Mouse (Mus musculus): ENCODE data around the gene Gm27235. TPM values are rescaled to one million over a fixed set of nuclear protein-coding genes. Genes with fewer than 3 reads are reported as not detected.
"Not testable (repeated sequence)": the region's sequence is repeated elsewhere in the genome, so short reads cannot be mapped to it uniquely, and the experiment has no call there.

Gm27235 gene
- total RNA-seq (2021) (not detected), polyA plus RNA-seq (2012; rRNA removed) (not detected in 2 replicates)
- long read RNA-seq: 0 reads

DNA sequence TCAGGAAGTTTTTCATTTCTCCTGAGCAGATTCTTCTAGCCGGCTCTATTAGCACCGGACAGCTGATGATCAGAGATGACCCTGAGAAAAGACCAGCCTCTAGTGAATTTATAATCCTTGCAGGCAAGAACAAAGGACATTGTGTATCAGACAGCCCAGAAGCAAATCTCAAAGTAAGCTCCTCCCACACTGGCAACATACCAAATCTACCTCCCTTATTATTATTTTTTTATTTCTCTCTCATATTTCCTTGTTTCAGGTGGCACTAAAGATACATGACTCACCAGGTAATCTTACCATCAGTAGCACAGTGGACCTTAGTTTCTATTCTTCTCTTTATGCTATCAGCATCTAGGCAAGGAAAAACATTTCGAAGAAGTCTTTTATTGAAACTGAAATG lies at the start of gene Gm27235, which contains the start of gene D730048I06Rik:
Gene Gm27235 (minus strand): TSS at position 101 of the 400 bp plus-strand sequence.
Gene D730048I06Rik (minus strand): TSS at position 112 of the 400 bp plus-strand sequence.
- DNase-seq: no peak

DNA sequence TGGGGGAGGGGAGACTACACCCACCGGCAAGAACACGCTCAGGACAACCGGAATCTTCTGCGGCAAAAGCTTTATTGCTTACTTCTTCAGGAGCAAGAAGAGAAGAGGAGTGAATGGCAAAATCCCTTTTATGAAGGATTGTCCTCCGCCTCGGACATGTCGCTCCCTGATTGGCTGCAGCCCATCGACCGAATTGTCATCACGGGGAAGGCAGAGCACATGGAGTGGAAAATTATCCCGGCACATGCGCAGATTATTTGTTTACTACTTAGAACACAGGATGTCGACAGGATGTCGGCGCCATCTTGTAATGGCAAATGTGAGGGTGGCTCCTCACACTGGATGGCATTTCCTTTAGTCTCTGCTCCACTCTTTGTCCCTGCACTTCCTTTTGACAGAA lies 28.0 kb upstream of the Gm27235 start:
- DNase-seq: not testable (repeated sequence)

DNA sequence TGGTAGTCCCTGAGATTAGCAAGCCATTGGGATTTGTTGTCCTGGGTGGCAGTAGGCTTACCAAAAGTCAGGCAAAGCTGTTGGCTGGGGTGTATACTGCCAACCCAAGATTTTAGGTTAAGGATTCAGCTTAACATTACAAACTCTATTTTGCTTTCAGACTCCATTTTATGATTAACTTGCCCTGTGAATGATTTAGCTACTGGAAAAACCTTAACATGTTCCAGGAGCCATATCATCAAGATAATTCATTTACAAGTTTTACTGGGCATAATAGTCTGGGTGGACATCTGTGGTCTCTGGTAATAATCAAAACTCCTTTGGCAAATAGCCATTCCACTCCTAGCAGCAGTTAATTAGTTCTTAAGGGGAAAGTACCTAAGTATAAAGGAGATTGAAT lies 8.2 kb upstream of the Gm27235 start:
- no peak for DNase-seq

DNA sequence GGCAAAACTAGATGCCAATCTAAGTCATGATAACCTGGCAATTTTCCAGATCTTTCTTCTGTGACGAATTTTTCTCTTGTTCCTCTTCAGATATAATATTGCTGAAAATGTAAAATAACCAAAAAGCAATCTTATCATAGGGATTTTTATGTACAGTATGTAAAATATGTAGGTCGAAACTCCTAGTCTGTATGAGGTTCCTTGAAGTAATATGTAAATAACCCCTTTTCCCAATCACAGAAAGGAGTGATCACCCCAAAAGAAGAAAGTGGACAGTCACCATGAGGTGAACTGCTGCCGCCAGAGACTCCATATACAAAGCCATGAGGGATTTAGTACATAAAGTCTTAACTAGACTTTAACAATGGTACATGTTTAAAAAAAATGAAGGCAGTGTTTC lies 11.9 kb downstream of the Gm27235 start, which contains the start of gene Gm17727:
Gene Gm17727 (minus strand): TSS at position 101 of the 400 bp plus-strand sequence.
- DNase-seq: no peak

DNA sequence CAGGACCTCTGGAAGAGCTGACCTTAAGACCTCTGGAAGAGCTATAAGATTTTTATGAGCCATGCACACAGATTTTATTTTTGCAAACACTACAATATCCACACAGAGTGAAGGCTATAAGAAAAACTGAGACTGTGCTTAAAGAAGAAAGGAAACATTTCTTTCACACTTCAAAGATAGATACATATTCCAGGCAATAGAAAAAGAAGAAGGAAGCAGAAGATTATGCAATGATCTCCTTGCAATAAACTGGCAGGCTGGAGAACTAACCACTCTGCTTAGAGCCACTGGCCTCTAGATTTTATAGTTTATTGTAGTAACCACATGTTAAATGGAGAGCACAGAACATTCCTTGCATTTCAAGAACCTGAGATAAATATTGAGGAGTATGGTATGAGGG lies 33.1 kb downstream of the Gm27235 start:
- DNase-seq: no peak

DNA sequence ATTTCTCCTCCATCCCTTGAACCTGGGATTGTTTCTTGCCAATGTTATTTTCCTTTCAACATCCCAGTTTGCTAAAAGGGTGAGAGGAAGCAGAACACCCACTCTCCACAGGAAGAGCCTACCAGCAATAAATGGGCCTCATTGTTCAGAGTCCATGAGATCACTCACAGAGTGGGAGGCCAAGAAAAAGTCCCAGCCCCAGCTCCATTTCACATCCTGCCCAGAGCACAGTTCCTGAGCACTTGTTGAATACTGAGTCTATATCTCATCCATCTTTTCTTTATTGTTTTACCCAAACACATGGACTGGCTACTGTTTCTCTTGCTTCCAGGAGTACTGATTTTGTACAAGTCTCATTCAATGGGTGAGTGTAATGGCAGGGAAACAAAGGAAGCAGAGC lies 49.2 kb downstream of the Gm27235 start, which contains the start of gene Gm17677:
Gene Gm17677 (plus strand): TSS at position 301 of the 400 bp plus-strand sequence.
- DNase-seq: no peak

Other genes with a start within 250 kb of the Gm27235 start
- 1 to 10 TPM in 1 of 2 experiments, under 1 TPM in 1; 0.63 to 1.1 TPM for gene Ddx25, start 231.6 kb downstream of the Gm27235 start, total RNA-seq (2021)
- gene Ddx25, start 231.6 kb downstream of the Gm27235 start, polyA plus RNA-seq (2012; rRNA removed): 0.17 and 0.19 TPM in 2 replicates
- gene Pus3, start 231.5 kb downstream of the Gm27235 start, total RNA-seq (2021): 10 to 100 TPM; 12.3 to 12.5 TPM
- 0.21 and 0.33 TPM in 2 replicates for gene Pus3, start 231.5 kb downstream of the Gm27235 start, polyA plus RNA-seq (2012; rRNA removed)
- under 1 TPM in 1 of 2 experiments, not detected in 1; 0.28 TPM for gene Pate2, start 219.8 kb downstream of the Gm27235 start, total RNA-seq (2021)
- gene Pate2, start 219.8 kb downstream of the Gm27235 start, polyA plus RNA-seq (2012; rRNA removed): 0.08 and 0.09 TPM in 2 replicates
- gene Hyls1, start 219.7 kb downstream of the Gm27235 start, total RNA-seq (2021): 1 to 10 TPM; 3.6 to 3.9 TPM
- 0.53 and 0.66 TPM in 2 replicates for gene Hyls1, start 219.7 kb downstream of the Gm27235 start, polyA plus RNA-seq (2012; rRNA removed)
- gene Pate4, start 178.2 kb downstream of the Gm27235 start, total RNA-seq (2021): not detected
- gene Pate4, start 178.2 kb downstream of the Gm27235 start, polyA plus RNA-seq (2012; rRNA removed): not detected in 2 replicates
- gene Pate3, start 141.9 kb downstream of the Gm27235 start, total RNA-seq (2021): not detected
- not detected in 2 replicates for gene Pate3, start 141.9 kb downstream of the Gm27235 start, polyA plus RNA-seq (2012; rRNA removed)
- not detected for gene Pate1, start 102.7 kb downstream of the Gm27235 start, total RNA-seq (2021)
- gene Pate1, start 102.7 kb downstream of the Gm27235 start, polyA plus RNA-seq (2012; rRNA removed): not detected in 2 replicates
- not detected for gene Gm17677, start 49.1 kb downstream of the Gm27235 start, total RNA-seq (2021)
- not detected in 2 replicates for gene Gm17677, start 49.1 kb downstream of the Gm27235 start, polyA plus RNA-seq (2012; rRNA removed)
- not detected for gene Gm17727, start 12.0 kb downstream of the Gm27235 start, total RNA-seq (2021)
- not detected in 2 replicates for gene Gm17727, start 12.0 kb downstream of the Gm27235 start, polyA plus RNA-seq (2012; rRNA removed)
- not detected for gene D730048I06Rik, start within 50 bp of the Gm27235 start, total RNA-seq (2021)
- not detected in 2 replicates for gene D730048I06Rik, start within 50 bp of the Gm27235 start, polyA plus RNA-seq (2012; rRNA removed)
- not detected for gene 9230110F15Rik, start 54.0 kb upstream of the Gm27235 start, total RNA-seq (2021)
- gene 9230110F15Rik, start 54.0 kb upstream of the Gm27235 start, polyA plus RNA-seq (2012; rRNA removed): not detected in 2 replicates
- gene 9230113P08Rik, start 118.3 kb upstream of the Gm27235 start, total RNA-seq (2021): not detected
- not detected in 2 replicates for gene 9230113P08Rik, start 118.3 kb upstream of the Gm27235 start, polyA plus RNA-seq (2012; rRNA removed)